Mouse (Mus musculus) limb, embryonic 14.5 days (tissue): Measurements from ENCODE around the gene Abca8b. TPM values are rescaled to one million over a fixed set of nuclear protein-coding genes. Genes with fewer than 3 reads are reported as not detected.
"Not testable (repeated sequence)": the region's sequence is repeated elsewhere in the genome, so short reads cannot be mapped to it uniquely, and the experiment has no call there.

Experiments
- ATAC-seq: fragments of 200-750 bp; cut with Nextera tagmentation; 2 replicates; pipeline ENCODE4 v1.8.0; 2017; ENCODE audit warnings: low read depth, moderate number of reproducible peaks, moderate TSS enrichment; ENCODE audit not compliant: low FRiP score
- DNase-seq: peaks from one replicate; pipeline ENCODE4 v3.0.0-alpha.2; 2015; ENCODE audit warnings: low spot score
- H3K27ac ChIP-seq: fragments of 300-500 bp; sonication (generic); replicated peaks from 2 replicates; pipeline ENCODE4 v1.5.1; 2014; ENCODE audit warnings: low read depth, mild to moderate bottlenecking, low read length, moderate library complexity, mixed read lengths
- H3K27me3 ChIP-seq: fragments of 300-500 bp; sonication (generic); 2 replicates; pipeline ENCODE4 v1.6.1; 2014; ENCODE audit warnings: low read length, mixed read lengths; ENCODE audit not compliant: control insufficient read depth, insufficient read depth
- H3K36me3 ChIP-seq: fragments of 300-500 bp; sonication (generic); 2 replicates; pipeline ENCODE4 v1.6.1; 2014; ENCODE audit warnings: mild to moderate bottlenecking, low read length, moderate library complexity, mixed read lengths; ENCODE audit not compliant: control insufficient read depth, insufficient read depth
- H3K4me1 ChIP-seq: fragments of 300-500 bp; sonication (generic); 2 replicates; pipeline ENCODE4 v1.6.1; 2014; ENCODE audit warnings: antibody characterized with exemption, low read length, mixed read lengths; ENCODE audit not compliant: control insufficient read depth, insufficient read depth
- H3K4me2 ChIP-seq: fragments of 300-500 bp; sonication (generic); replicated peaks from 2 replicates; pipeline ENCODE4 v1.6.1; 2014; ENCODE audit warnings: low read depth, mild to moderate bottlenecking, low read length, moderate library complexity; ENCODE audit not compliant: severe bottlenecking
- H3K4me3 ChIP-seq: fragments of 300-500 bp; sonication (generic); replicated peaks from 2 replicates; pipeline ENCODE4 v1.5.1; 2014; ENCODE audit warnings: low read length
- H3K9ac ChIP-seq: fragments of 300-500 bp; sonication (generic); 2 replicates; pipeline ENCODE4 v1.6.1; 2014; ENCODE audit warnings: mild to moderate bottlenecking, low read depth, low read length, moderate library complexity; ENCODE audit not compliant: severe bottlenecking
- H3K9me3 ChIP-seq: fragments of 300-500 bp; sonication (generic); 2 replicates; pipeline ENCODE4 v1.6.1; 2016; ENCODE audit warnings: low read length; ENCODE audit not compliant: control insufficient read depth
- POLR2A ChIP-seq: fragments of 200-500 bp; IDR thresholded peaks from 2 replicates; pipeline ENCODE4 v1.8.0; 2012; ENCODE audit warnings: inconsistent platforms, mild to moderate bottlenecking, moderate library complexity, borderline replicate concordance; ENCODE audit not compliant: insufficient read depth, insufficient read length; ENCODE audit errors: extremely low read depth
- WGBS: fragments of 180-500 bp; shearing (Covaris S2); extraction: QIAGEN DNeasy Blood & Tissue Kit; methylation state at CpG from one replicate; pipeline ENCODE4 v1.1.7; 2014; 5-methylcytosine and 5-hydroxymethylcytosine counted together
- polyA plus RNA-seq, 2 experiments: library from polyadenylated mRNA; depleted of rRNA in 1 of 2; stranded (reverse) in 1 of 2; unstranded in 1 of 2; fragments of >200 nt; fragmentation: Nextera tagmentation in 1 of 2; extraction: Ambion mirVana in 1 of 2; gene quantifications; 2 replicates each; pipeline versions ENCODE4 v1.2.1 to v1.2.3; 2012 to 2014

The Abca8b gene
- polyA plus RNA-seq, 2 experiments: 2.5 to 5.2 TPM

- no peak overlapping the region for H3K27ac ChIP-seq
- H3K27me3 ChIP-seq: no peaks in the 10 kb centered on the region
- H3K4me3 ChIP-seq: no peak overlapping the region
- TF ChIP-seq POLR2A: no peak
- H3K36me3 ChIP-seq: no peaks in the 10 kb centered on the region; the same call in 1 of the 2 replicates
- ATAC-seq: no peak
- DNase-seq: no peak
- H3K9ac ChIP-seq: no peak overlapping the region
- no peaks in the 10 kb centered on the region for H3K4me1 ChIP-seq
- H3K9me3 ChIP-seq: no peaks in the 10 kb centered on the region
- 86% methylated on average over 4 of the region's 4 CpGs for WGBS
- no peak overlapping the region for H3K4me2 ChIP-seq
These were observed 25.1 kb downstream of the Abca8b start for GRCm38 (mm10) chr11:109970521-109970920.

DNA sequence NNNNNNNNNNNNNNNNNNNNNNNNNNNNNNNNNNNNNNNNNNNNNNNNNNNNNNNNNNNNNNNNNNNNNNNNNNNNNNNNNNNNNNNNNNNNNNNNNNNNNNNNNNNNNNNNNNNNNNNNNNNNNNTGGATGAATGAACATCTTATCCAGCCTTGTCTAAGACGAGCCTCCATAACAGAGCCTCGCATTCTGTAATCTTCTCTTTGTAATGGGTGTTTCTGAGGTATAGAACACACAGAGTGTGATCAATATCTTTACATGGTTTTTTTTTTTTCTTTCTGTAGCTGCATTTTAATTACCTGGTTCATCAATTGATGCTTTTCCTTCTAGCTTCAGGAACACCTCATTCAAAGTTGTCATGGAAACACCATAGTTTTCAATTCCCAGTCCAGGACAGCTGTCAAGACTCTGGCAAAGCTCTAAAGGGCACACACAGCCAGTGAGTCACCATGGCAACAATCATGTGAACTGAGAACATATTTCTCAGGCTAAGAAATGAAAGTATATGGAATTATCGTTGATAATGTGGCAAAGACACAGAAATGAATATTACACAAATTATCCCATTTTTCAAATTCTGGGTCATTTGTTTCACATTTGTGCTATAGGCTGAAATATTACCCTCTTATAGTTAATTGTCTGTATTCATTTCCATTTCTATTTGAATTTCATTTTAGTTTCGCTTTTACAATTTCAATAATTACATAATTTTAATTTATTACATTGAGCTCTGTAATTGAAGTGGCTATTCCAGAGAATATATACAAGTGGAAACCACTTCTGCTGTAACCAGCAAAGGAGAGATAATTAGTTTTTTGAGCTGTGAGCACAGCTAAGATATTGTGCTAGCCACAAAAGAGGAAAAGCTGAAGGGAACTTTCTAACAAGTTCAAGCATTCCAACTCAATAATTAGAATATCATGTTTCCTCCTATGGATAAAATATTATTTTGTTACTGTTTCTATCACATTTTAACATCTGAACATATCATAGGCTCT is 33.9 kb downstream of the Abca8b start:
- Histone ChIP-seq H3K27ac (no peak overlapping the region), H3K4me3 (no peak overlapping the region), H3K9me3 (no peaks in the 10 kb centered on the region), H3K27me3 (no peaks in the 10 kb centered on the region), H3K9ac (no peak overlapping the region), H3K36me3 (no peaks in the 10 kb centered on the region), H3K4me1 (no peaks in the 10 kb centered on the region), H3K4me2 (no peak overlapping the region)
- TF ChIP-seq POLR2A: no peak
- 89% methylated on average over 4 of the region's 4 CpGs for WGBS
- no peak for ATAC-seq
- no peak for DNase-seq

DNA sequence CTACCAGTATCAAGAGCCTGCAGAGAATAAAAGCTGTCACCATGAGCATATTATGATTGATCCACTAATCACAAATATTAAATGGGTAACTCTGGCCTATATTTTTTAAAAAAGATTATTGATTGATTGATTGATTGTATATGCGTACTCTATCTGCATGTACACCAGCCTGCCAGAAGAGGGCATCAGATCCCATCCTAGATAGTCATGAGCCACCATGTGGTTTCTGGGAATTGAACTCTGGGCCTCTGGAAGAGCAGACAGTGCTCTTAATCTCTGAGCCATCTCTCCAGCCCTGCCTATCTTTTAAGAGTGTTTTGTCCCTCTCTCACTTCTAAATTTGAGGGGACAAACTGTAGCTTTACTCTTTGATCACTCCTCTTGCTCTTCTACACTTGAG is 40.5 kb downstream of the Abca8b start:
- no peak overlapping the region for H3K9ac ChIP-seq
- no peaks in the 10 kb centered on the region for H3K9me3 ChIP-seq
- TF ChIP-seq POLR2A: no peak
- no peak overlapping the region for H3K4me2 ChIP-seq
- no peaks in the 10 kb centered on the region for H3K4me1 ChIP-seq
- ATAC-seq (no peak), DNase-seq (no peak)
- H3K4me3 ChIP-seq: no peak overlapping the region
- H3K36me3 ChIP-seq: 0 out of 2 replicates have a peak, but pooled peaks cover 3% of the 10 kb centered on the region
- no peak overlapping the region for H3K27ac ChIP-seq
- WGBS: 93% methylated on average over 1 of the region's 1 CpGs
- no peaks in the 10 kb centered on the region for H3K27me3 ChIP-seq

GRCm38 (mm10) chr11:109936915-109937314 is 58.7 kb downstream of the Abca8b start:
- ATAC-seq (no peak), DNase-seq (no peak)
- no peaks in the 10 kb centered on the region for H3K27me3 ChIP-seq
- H3K27ac ChIP-seq: no peak overlapping the region
- no peaks in the 10 kb centered on the region for H3K9me3 ChIP-seq
- no peak overlapping the region for H3K4me2 ChIP-seq
- H3K9ac ChIP-seq: no peak overlapping the region
- no peak for TF ChIP-seq POLR2A
- no peaks in the 10 kb centered on the region for H3K36me3 ChIP-seq
- no peak overlapping the region for H3K4me3 ChIP-seq
- WGBS: 77% methylated on average over 5 of the region's 5 CpGs
- no peaks in the 10 kb centered on the region for H3K4me1 ChIP-seq

DNA sequence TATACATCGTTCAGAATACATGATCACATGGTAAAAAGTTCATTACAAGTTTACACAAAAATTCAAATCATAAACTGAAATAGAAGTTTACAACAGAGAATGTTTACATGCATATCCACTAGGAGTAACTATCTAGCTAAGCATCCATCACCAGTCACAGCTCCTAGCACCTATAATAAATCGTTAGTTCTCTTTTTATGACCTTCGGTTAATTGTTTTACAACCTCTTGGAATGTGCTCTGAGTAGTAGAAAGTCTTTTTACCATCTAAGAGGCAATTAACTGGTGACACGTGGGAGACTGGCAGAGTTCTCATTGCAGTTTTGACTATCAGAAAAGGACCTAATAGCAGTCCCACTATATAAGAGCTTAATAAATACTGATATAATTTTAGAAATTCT is 62.4 kb downstream of the Abca8b start:
- H3K4me1 ChIP-seq, H3K36me3 ChIP-seq, H3K9ac ChIP-seq, H3K27me3 ChIP-seq, H3K9me3 ChIP-seq, H3K27ac ChIP-seq, H3K4me3 ChIP-seq, ATAC-seq, H3K4me2 ChIP-seq, DNase-seq: not testable (repeated sequence)
- WGBS: 10% methylated on average over 4 of the region's 4 CpGs
